Mouse (Mus musculus): ENCODE data around the gene Lipo3.
A peak's percentile ranks its signal among the peaks of the same experiment; 100 is the strongest.
"Not testable (repeated sequence)": the region's sequence is repeated elsewhere in the genome, so short reads cannot be mapped to it uniquely, and the experiment has no call there.

The Lipo3 gene

GRCm38 (mm10) chr19:33761287-33762086 is at the start of gene Lipo3:
Gene Lipo3, minus strand, starts transcription at chr19:33761951.
- not testable (repeated sequence) for DNase-seq (ENCODE audit: low read depth, low spot score)

GRCm38 (mm10) chr19:33787359-33787758 is 25.6 kb upstream of the Lipo3 start, which contains the start of gene Lipo1:
Gene Lipo1, minus strand, starts transcription at chr19:33787459.
- not testable (repeated sequence) for DNase-seq (ENCODE audit: low read depth, low spot score)

- DNase-seq (ENCODE audit: low read depth, low spot score), result no peak
These were observed 25.0 kb upstream of the Lipo3 start for GRCm38 (mm10) chr19:33786576-33787277.

- not testable (repeated sequence) for DNase-seq (ENCODE audit: low read depth, low spot score)
These were observed 10.5 kb downstream of the Lipo3 start, which contains the start of gene Lipo2 for GRCm38 (mm10) chr19:33751259-33751658. Gene Lipo2, minus strand, starts transcription at chr19:33751359.

- not testable (repeated sequence) for DNase-seq (ENCODE audit: low read depth, low spot score)
These were observed 136.6 kb downstream of the Lipo3 start, which contains the start of gene Gm8978 for GRCm38 (mm10) chr19:33625152-33625551. Gene Gm8978, minus strand, starts transcription at chr19:33625252.

GRCm38 (mm10) chr19:33589626-33590302 is 172.0 kb downstream of the Lipo3 start:
- DNase-seq (ENCODE audit: low read depth, low spot score), result peak; percentile 51

GRCm38 (mm10) chr19:33568551-33568950 is 193.2 kb downstream of the Lipo3 start:
- DNase-seq (ENCODE audit: low read depth, low spot score), result not testable (repeated sequence)

GRCm38 (mm10) chr19:33517680-33518079 is 244.1 kb downstream of the Lipo3 start, which contains the start of gene Lipo4:
Gene Lipo4, minus strand, starts transcription at chr19:33517780.
- no peak for DNase-seq (ENCODE audit: low read depth, low spot score)

Data from brain, embryonic 18.5 days (tissue).